Comparison of ENCODE assay signal across 8 mouse cellular contexts in the genomic region with DNA sequence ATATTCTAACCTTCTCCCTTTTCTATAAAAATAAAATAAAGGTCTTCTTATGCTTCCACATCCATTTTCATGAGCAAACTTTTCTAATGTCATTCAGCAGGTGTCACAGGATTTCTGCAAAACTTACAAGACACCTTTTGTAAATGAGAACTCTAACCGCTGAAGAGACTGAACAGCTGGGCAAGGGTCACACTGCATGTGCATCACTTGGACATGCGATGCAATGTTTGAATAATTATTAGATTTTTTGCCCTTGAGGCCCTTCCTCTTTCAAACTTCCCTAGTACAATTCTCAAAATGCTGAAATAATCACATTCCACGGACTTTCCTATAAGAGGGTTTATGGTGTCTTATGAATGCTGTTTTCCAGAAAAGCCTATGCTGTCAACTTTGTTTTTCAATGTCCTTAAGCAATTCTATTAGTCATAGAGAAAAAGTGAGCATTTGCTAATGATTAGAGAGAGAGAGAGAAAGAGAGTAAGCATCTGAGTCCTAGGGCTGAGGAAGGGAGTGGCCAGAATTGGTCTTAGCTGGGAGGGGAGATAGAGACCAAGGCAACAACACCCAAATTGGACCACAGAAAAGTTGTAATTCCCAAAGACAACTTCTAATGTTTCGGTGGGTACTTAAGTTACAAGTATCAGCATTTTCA. TPM values are rescaled to one million over a fixed set of nuclear protein-coding genes. Genes with fewer than 3 reads are reported as not detected.
DNase-seq lines count a peak whose midpoint lies in the region; ATAC-seq and TF ChIP-seq lines count a peak whose summit lies in the region.

No protein-coding gene starts in this region.

- H3K27me3 ChIP-seq in heart, embryonic 15.5 days: no peaks in the 10 kb centered on the region
- H3K27me3 ChIP-seq in intestine, embryonic 16.5 days (replicated peaks; ENCODE audit: control insufficient read depth, insufficient read depth, low read length): no peaks in the 10 kb centered on the region
- H3K27me3 ChIP-seq in midbrain, embryonic 12.5 days: peaks cover 6% of the 10 kb centered on the region; the same call in 1 of the 2 replicates

- no peak for ATAC-seq in heart, embryonic 15.5 days (replicated peaks; ENCODE audit: insufficient number of reproducible peaks, insufficient read depth, low FRiP score, low read depth)
- no peak for ATAC-seq in intestine, embryonic 16.5 days
- no peak for ATAC-seq in midbrain, embryonic 12.5 days (ENCODE audit: low FRiP score, low read depth)

- H3K4me2 ChIP-seq in heart, embryonic 15.5 days: peak overlapping the region; percentile 75
- peak overlapping the region; percentile 62 for H3K4me2 ChIP-seq in intestine, embryonic 16.5 days (ENCODE audit: low read depth, low read length)
- peak overlapping the region; percentile 84 for H3K4me2 ChIP-seq in midbrain, embryonic 12.5 days (replicated peaks)

- peak overlapping the region; percentile 97 for H3K9ac ChIP-seq in heart, embryonic 15.5 days
- peak overlapping the region; percentile 95 for H3K9ac ChIP-seq in intestine, embryonic 16.5 days (ENCODE audit: low read depth, low read length)
- H3K9ac ChIP-seq in midbrain, embryonic 12.5 days (replicated peaks): peak overlapping the region; percentile 84; the same call in 1 of the 2 replicates

- no peak for TF ChIP-seq CTCF in cortical plate, adult 2 months (IDR thresholded peaks at IDR 0.05; ENCODE audit: extremely low read depth, insufficient read depth, low read length)

- WGBS in heart, embryonic 15.5 days: 67% methylated on average over 4 of the region's 4 CpGs
- 50% methylated on average over 4 of the region's 4 CpGs for WGBS in intestine, embryonic 16.5 days
- 75% methylated on average over 4 of the region's 4 CpGs for WGBS in midbrain, embryonic 12.5 days

- intact Hi-C loops in heart, postnatal 25 days (cut with DNase I): loop anchor here (5.0 to 10.0 kb wide), 3 partner anchors 66 to 584 kb away; partner anchors contain the start of genes Psmb7 and Strbp

- no peak for DNase-seq in heart, postnatal 25 days (ENCODE audit: low spot score)
- no peak for DNase-seq in layer of hippocampus, adult 8-10 months (ENCODE audit: low spot score in 2 of 2)
- DNase-seq in spleen, postnatal 14 days (ENCODE audit: low spot score in 2 of 2): no peak
- DNase-seq in urinary bladder, postnatal 4 days (ENCODE audit: low spot score in 2 of 2): no peak

- H3K9me3 ChIP-seq in heart, embryonic 15.5 days (replicated peaks): no peaks in the 10 kb centered on the region
- H3K9me3 ChIP-seq in intestine, embryonic 16.5 days (ENCODE audit: control insufficient read depth, low read length): no peaks in the 10 kb centered on the region
- H3K9me3 ChIP-seq in midbrain, embryonic 12.5 days: no peaks in the 10 kb centered on the region

- H3K36me3 ChIP-seq in heart, embryonic 15.5 days: no peaks in the 10 kb centered on the region
- no peaks in the 10 kb centered on the region for H3K36me3 ChIP-seq in intestine, embryonic 16.5 days (ENCODE audit: control insufficient read depth, insufficient read depth, low read length)
- no peaks in the 10 kb centered on the region for H3K36me3 ChIP-seq in midbrain, embryonic 12.5 days

- peak overlapping the region; percentile 91 for H3K4me3 ChIP-seq in heart, embryonic 15.5 days
- H3K4me3 ChIP-seq in cortical plate, adult 2 months (ENCODE audit: insufficient read depth, low read length): peak overlapping the region; percentile 78
- peak overlapping the region; percentile 88 for H3K4me3 ChIP-seq in intestine, embryonic 16.5 days (ENCODE audit: low read length)
- peak overlapping the region; percentile 77 for H3K4me3 ChIP-seq in midbrain, embryonic 12.5 days

- peak overlapping the region; percentile 94; the same call in 1 of the 2 replicates for H3K27ac ChIP-seq in heart, embryonic 15.5 days
- H3K27ac ChIP-seq in cortical plate, adult 2 months (ENCODE audit: insufficient read depth, low read length): no peak overlapping the region
- peak overlapping the region; percentile 94 for H3K27ac ChIP-seq in intestine, embryonic 16.5 days (ENCODE audit: low read length)
- no peak overlapping the region for H3K27ac ChIP-seq in midbrain, embryonic 12.5 days (replicated peaks)

- peaks cover 26% of the 10 kb centered on the region for H3K4me1 ChIP-seq in heart, embryonic 15.5 days (replicated peaks)
- peaks cover 3% of the 10 kb centered on the region; the same call in 1 of the 2 replicates for H3K4me1 ChIP-seq in cortical plate, adult 2 months (ENCODE audit: control insufficient read depth, insufficient read depth, low read length)
- H3K4me1 ChIP-seq in intestine, embryonic 16.5 days (ENCODE audit: control insufficient read depth, insufficient read depth, low read length): peaks cover 6% of the 10 kb centered on the region
- H3K4me1 ChIP-seq in midbrain, embryonic 12.5 days: peaks cover 17% of the 10 kb centered on the region

- no peak for TF ChIP-seq POLR2A in cortical plate, adult 2 months (IDR thresholded peaks at IDR 0.05; ENCODE audit: extremely low read depth, insufficient read depth, low read length)

RNA-seq across cellular contexts. Expression of gene Dennd1a, which starts 1.3 kb away (rescaled TPM):
- polyA plus RNA-seq in heart, embryonic 15.5 days (2015; fragmentation: Nextera tagmentation; extraction: Ambion mirVana): 10.5 and 14.5 TPM in 2 replicates
- 10 to 100 TPM; 23.8 to 24.9 TPM for total RNA-seq in heart, postnatal 25 days (2021)
- polyA plus RNA-seq in cortical plate, adult 2 months (2012; rRNA removed): 44.5 and 44.8 TPM in 2 replicates
- 9.6 and 11.1 TPM in 2 replicates for polyA plus RNA-seq in intestine, embryonic 16.5 days (2015; fragmentation: Nextera tagmentation; extraction: Ambion mirVana)
- 25.6 and 26.2 TPM in 2 replicates for polyA plus RNA-seq in midbrain, embryonic 12.5 days (2016; fragmentation: Nextera tagmentation; extraction: Ambion mirVana)
- 10 to 100 TPM; 70.3 to 95.1 (median 85.8) TPM for total RNA-seq in layer of hippocampus, adult 8-10 months (2022)

RNA-seq across cellular contexts. Expression of gene Lhx2, which starts 53.2 kb away (rescaled TPM):
- 0.05 TPM in 1 of 2 replicates, not detected in the other for polyA plus RNA-seq in heart, embryonic 15.5 days (2015; fragmentation: Nextera tagmentation; extraction: Ambion mirVana)
- total RNA-seq in heart, postnatal 25 days (2021): under 1 TPM in 1 of 2 experiments, not detected in 1; 0.29 TPM
- 82.4 and 83.3 TPM in 2 replicates for polyA plus RNA-seq in cortical plate, adult 2 months (2012; rRNA removed)
- 0.05 TPM in 1 of 2 replicates, not detected in the other for polyA plus RNA-seq in intestine, embryonic 16.5 days (2015; fragmentation: Nextera tagmentation; extraction: Ambion mirVana)
- 110 and 133 TPM in 2 replicates for polyA plus RNA-seq in midbrain, embryonic 12.5 days (2016; fragmentation: Nextera tagmentation; extraction: Ambion mirVana)
- 10 to 100 TPM; 67.2 to 84.6 (median 74.4) TPM for total RNA-seq in layer of hippocampus, adult 8-10 months (2022)

Comparison
In these comparisons a context has a peak if more than half of its experiments do, and no peak if none do; other contexts are left out.
1. H3K27ac ChIP-seq: peak in heart, embryonic 15.5 days (single experiment) and intestine, embryonic 16.5 days (single experiment); none in cortical plate, adult 2 months (single experiment) and midbrain, embryonic 12.5 days (single experiment).
2. RNA of gene Lhx2, which starts 53.2 kb away (polyA plus RNA-seq): 110 to 133 TPM in midbrain, embryonic 12.5 days and 82.4 to 83.3 TPM in cortical plate, adult 2 months; 0.05 TPM in heart, embryonic 15.5 days and 0.05 TPM in intestine, embryonic 16.5 days; every median in the first group is over 10 times any median in the second.
3. Peak in every context shown above with its lines, with median percentiles within 50 percentile points of each other: H3K4me2 ChIP-seq, H3K4me3 ChIP-seq and H3K9ac ChIP-seq.